Mouse (Mus musculus) adrenal gland, adult 2 months (tissue): ENCODE measurements around the gene Gm29423. TPM values are rescaled to one million over a fixed set of nuclear protein-coding genes. Genes with fewer than 3 reads are reported as not detected.
"Not testable (repeated sequence)": the region's sequence is repeated elsewhere in the genome, so short reads cannot be mapped to it uniquely, and the experiment has no call there.

Source experiments
- DNase-seq: peaks from one replicate; pipeline ENCODE4 v3.0.0; 2021
- long read RNA-seq: library from polyadenylated mRNA; stranded (forward); transcript quantifications from one replicate; pipeline ENCODE4 v2.0.0, GENCODE M21; 2021
- polyA plus RNA-seq: library from polyadenylated mRNA; depleted of rRNA; stranded (reverse); fragments of >200 nt; gene quantifications from 2 replicates; pipeline ENCODE4 v1.2.3, GENCODE M21; 2012; rRNA removed
- total RNA-seq, 2 experiments: library from RNA; stranded (reverse); gene quantifications; 2 replicates each; pipeline ENCODE4 v1.2.3; 2021

Gm29423 gene
- total RNA-seq (not detected), polyA plus RNA-seq (not detected in 2 replicates)
- long read RNA-seq = 0 reads

- DNase-seq = not testable (repeated sequence)
Measured at GRCm38 (mm10) chrY:70303187-70303586, at the start of gene Gm29423, which contains the start of gene Gm29644. Gene Gm29423 (minus strand): TSS chrY:70303287. Gene Gm29644 (minus strand): TSS chrY:70303343.

- not testable (repeated sequence) for DNase-seq
Measured at GRCm38 (mm10) chrY:70273542-70273941, 29.5 kb downstream of the Gm29423 start, which contains the start of gene Gm21118. Gene Gm21118 (minus strand): TSS chrY:70273642.

Other genes starting within 250 kb of the Gm29423 start
- gene Gm21118, start 29.6 kb downstream of the Gm29423 start, total RNA-seq = not detected
- gene Gm21118, start 29.6 kb downstream of the Gm29423 start, polyA plus RNA-seq = not detected in 2 replicates
- not detected for gene Gm29644, start 56 bp upstream of the Gm29423 start, total RNA-seq
- not detected in 2 replicates for gene Gm29644, start 56 bp upstream of the Gm29423 start, polyA plus RNA-seq
- gene Gm20888, start 138.6 kb upstream of the Gm29423 start, total RNA-seq = not detected
- not detected in 2 replicates for gene Gm20888, start 138.6 kb upstream of the Gm29423 start, polyA plus RNA-seq